In the genomic region with DNA sequence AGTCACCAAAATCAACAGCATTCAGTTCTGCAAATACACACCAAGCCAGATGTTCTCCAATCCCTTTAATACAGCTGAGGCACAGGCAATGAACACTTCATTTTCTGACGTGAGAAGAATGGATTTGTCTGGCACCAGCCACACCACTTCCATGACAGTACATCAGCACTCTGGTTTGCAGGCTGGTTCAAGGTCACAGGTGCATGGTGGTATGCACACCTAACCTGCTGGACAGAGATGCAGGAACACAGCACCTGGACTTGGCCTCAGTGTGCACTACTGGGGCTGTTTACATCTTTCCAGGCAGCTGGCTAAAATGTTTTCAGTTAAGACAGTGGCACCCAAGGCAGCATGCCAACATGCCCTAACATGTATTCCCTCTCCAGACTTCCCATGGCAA, we compare ENCODE assay signal across 22 mouse cellular contexts. TPM values are rescaled to one million over a fixed set of nuclear protein-coding genes. Genes with fewer than 3 reads are reported as not detected.
DNase-seq lines count a peak whose midpoint lies in the region; ATAC-seq and TF ChIP-seq lines count a peak whose summit lies in the region.
"Had no signal": no experiment of that assay in that cellular context is flagged by ENCODE, and none has a peak within 500 bp of the region (broad histone marks: within the 10 kb centered on the region; RNA-seq: fewer than 3 reads in every experiment).

No protein-coding gene starts in this region.

- no peak overlapping the region for H3K4me3 ChIP-seq in gastrocnemius, adult 2 months
- peak overlapping the region; percentile 80 for H3K4me3 ChIP-seq in megakaryocyte, embryonic 14.5 days (replicated peaks)
- H3K4me3 ChIP-seq in liver, embryonic 13.5 days (replicated peaks) = no peak overlapping the region
- H3K4me3 ChIP-seq: forebrain, embryonic 12.5 days; heart, embryonic 10.5 days; hindbrain, embryonic 13.5 days; kidney, embryonic 15.5 days; limb, embryonic 13.5 days; midbrain, embryonic 10.5 days had no signal

- ATAC-seq in megakaryocyte, adult 5-6 weeks (ENCODE audit: poor library complexity, severe bottlenecking) = no peak
- no peak for ATAC-seq in liver, embryonic 13.5 days (ENCODE audit: low read depth)
- ATAC-seq: activated CD4-positive, CD25-positive, alpha-beta regulatory T cell, adult 4 months; CD4-positive, CD25-positive, alpha-beta regulatory T cell, adult 4 months; inflammation-experienced regulatory T-cells, adult 6 months; Patski had no signal

- 61% methylated on average over 1 of the region's 1 CpGs for WGBS in liver, embryonic 13.5 days (ENCODE audit: insufficient replicate concordance)

- DNase-seq in gastrocnemius, adult 2 months = no peak
- DNase-seq in gastrocnemius, postnatal 36 days = no peak
- DNase-seq in liver, embryonic 13.5 days = no peak
- no peak for DNase-seq in left cerebral cortex, postnatal 10 days (ENCODE audit: extremely low spot score in 1 of 2, low spot score in 2 of 2)
- no peak for DNase-seq in urinary bladder, postnatal 25 days (ENCODE audit: low spot score)
- DNase-seq: adrenal gland, postnatal 14 days; cerebellum, adult 2 months; gastrocnemius, postnatal 10 days; kidney, postnatal 4 days; lung, adult 2 months had no signal

- H3K27me3 ChIP-seq in megakaryocyte, embryonic 14.5 days (replicated peaks) = no peaks in the 10 kb centered on the region
- no peaks in the 10 kb centered on the region for H3K27me3 ChIP-seq in liver, embryonic 13.5 days
- H3K27me3 ChIP-seq: forebrain, embryonic 12.5 days; hindbrain, embryonic 13.5 days; kidney, embryonic 15.5 days; limb, embryonic 13.5 days; Patski had no signal

- H3K4me2 ChIP-seq in liver, embryonic 13.5 days = no peak overlapping the region
- H3K4me2 ChIP-seq: forebrain, embryonic 12.5 days; hindbrain, embryonic 13.5 days; kidney, embryonic 15.5 days; limb, embryonic 13.5 days had no signal

- no peak for TF ChIP-seq CTCF in gastrocnemius, adult 2 months (IDR thresholded peaks at IDR 0.05)

- intact Hi-C loops in gastrocnemius, adult 2 months (cut with DNase I) = no loop called here
- intact Hi-C loops in gastrocnemius, postnatal 36 days (cut with DNase I) = no loop called here
- intact Hi-C loops in left cerebral cortex, postnatal 10 days (cut with DNase I) = no loop called here

- peaks cover 95% of the 10 kb centered on the region for H3K36me3 ChIP-seq in megakaryocyte, embryonic 14.5 days (replicated peaks; ENCODE audit: low read length)
- H3K36me3 ChIP-seq in liver, embryonic 13.5 days = peaks cover 78% of the 10 kb centered on the region

- peaks cover 75% of the 10 kb centered on the region for H3K4me1 ChIP-seq in megakaryocyte, embryonic 14.5 days
- peaks cover 55% of the 10 kb centered on the region for H3K4me1 ChIP-seq in liver, embryonic 13.5 days (replicated peaks)
- H3K4me1 ChIP-seq: forebrain, embryonic 12.5 days; hindbrain, embryonic 13.5 days; kidney, embryonic 15.5 days; limb, embryonic 13.5 days had no signal

- peak overlapping the region; percentile 53 for H3K27ac ChIP-seq in gastrocnemius, adult 2 months
- peak overlapping the region; percentile 58 for H3K27ac ChIP-seq in liver, embryonic 13.5 days
- H3K27ac ChIP-seq: forebrain, embryonic 12.5 days; heart, embryonic 10.5 days; hindbrain, embryonic 13.5 days; kidney, embryonic 15.5 days; limb, embryonic 13.5 days; midbrain, embryonic 10.5 days had no signal

- no peaks in the 10 kb centered on the region for H3K9me3 ChIP-seq in megakaryocyte, embryonic 14.5 days
- no peaks in the 10 kb centered on the region for H3K9me3 ChIP-seq in liver, embryonic 13.5 days (replicated peaks)
- H3K9me3 ChIP-seq: forebrain, embryonic 12.5 days; heart, embryonic 10.5 days; hindbrain, embryonic 13.5 days; kidney, embryonic 15.5 days; limb, embryonic 13.5 days; midbrain, embryonic 10.5 days had no signal

- no peak overlapping the region for H3K9ac ChIP-seq in liver, embryonic 13.5 days
- H3K9ac ChIP-seq: forebrain, embryonic 12.5 days; hindbrain, embryonic 13.5 days; kidney, embryonic 15.5 days; limb, embryonic 13.5 days had no signal

RNA-seq across cellular contexts. Expression of gene Tomm20, which starts 13.0 kb away (rescaled TPM):
- total RNA-seq in gastrocnemius, adult 2 months (2021) = 100 to 1,000 TPM in 1 of 2 experiments, 10 to 100 TPM in 1; 92.0 to 104 TPM
- 10 to 100 TPM; 73.0 to 86.8 TPM for total RNA-seq in gastrocnemius, postnatal 36 days (2021)
- polyA plus RNA-seq in megakaryocyte, embryonic 14.5 days (2012; ENCODE audit: insufficient read depth, low replicate concordance) = 997 and 1,071 TPM in 2 replicates
- total RNA-seq in megakaryocyte, adult 5-6 weeks (2015) = 47.7 and 70.1 TPM in 2 replicates
- total RNA-seq in megakaryocyte, adult 5-6 weeks (2017) = 69.9 and 71.9 TPM in 2 replicates
- 202 and 204 TPM in 2 replicates for polyA plus RNA-seq in liver, embryonic 13.5 days (2015; fragmentation: Nextera tagmentation; extraction: Ambion mirVana)
- 100 to 1,000 TPM; 156 to 169 TPM for total RNA-seq in left cerebral cortex, postnatal 10 days (2021)

RNA-seq across cellular contexts. Expression of gene Rbm34, which starts 38.2 kb away (rescaled TPM):
- 1 to 10 TPM; 4.7 to 4.8 TPM for total RNA-seq in gastrocnemius, adult 2 months (2021)
- total RNA-seq in gastrocnemius, postnatal 36 days (2021) = 1 to 10 TPM; 3.4 to 5.1 TPM
- 4.8 and 6.9 TPM in 2 replicates for polyA plus RNA-seq in megakaryocyte, embryonic 14.5 days (2012; ENCODE audit: insufficient read depth, low replicate concordance)
- total RNA-seq in megakaryocyte, adult 5-6 weeks (2015) = 22.9 and 32.9 TPM in 2 replicates
- total RNA-seq in megakaryocyte, adult 5-6 weeks (2017) = 28.2 and 35.2 TPM in 2 replicates
- polyA plus RNA-seq in liver, embryonic 13.5 days (2015; fragmentation: Nextera tagmentation; extraction: Ambion mirVana) = 16.5 and 19.2 TPM in 2 replicates
- total RNA-seq in left cerebral cortex, postnatal 10 days (2021) = 10 to 100 TPM; 17.4 to 18.2 TPM
